Mouse (Mus musculus) heart, adult 2 months (tissue): ENCODE measurements around the gene Tmprss13.

ENCODE experiments used
- CTCF ChIP-seq: fragments of 200-600 bp; IDR thresholded peaks from 2 replicates; pipeline ENCODE4 v1.8.1; 2022; ENCODE audit warnings: antibody characterized with exemption, mild to moderate bottlenecking, moderate library complexity
- EP300 ChIP-seq: fragments of 200-500 bp; IDR thresholded peaks from 2 replicates; pipeline ENCODE4 v1.6.1; 2011; ENCODE audit warnings: low read depth, low read length, control low read depth; ENCODE audit not compliant: insufficient read depth
- POLR2A ChIP-seq: fragments of 200-500 bp; IDR thresholded peaks from 2 replicates; pipeline ENCODE4 v1.6.1; 2011; ENCODE audit warnings: mild to moderate bottlenecking, low read depth, low read length, control low read depth; ENCODE audit not compliant: insufficient read depth

GRCm38 (mm10) chr9:45280891-45281290 lies 38.0 kb upstream of the Tmprss13 start:
- TF ChIP-seq CTCF, result no peak
- TF ChIP-seq EP300, result no peak
- TF ChIP-seq POLR2A, result no peak
